Mouse (Mus musculus): Measurements from ENCODE around the gene Slco2a1. TPM values are rescaled to one million over a fixed set of nuclear protein-coding genes. Genes with fewer than 3 reads are reported as not detected.

Slco2a1 gene
- polyA plus RNA-seq, 1 experiment, result 2.4 TPM

GRCm38 (mm10) chr9:103056164-103056563 lies 67.7 kb downstream of the Slco2a1 start:
- peaks cover 2% of the 10 kb centered on the region; the same call in 1 of the 2 replicates for H3K4me1 ChIP-seq (ENCODE audit: control insufficient read depth, insufficient read depth, low read length)
- TF ChIP-seq POLR2A (IDR thresholded peaks at IDR 0.05; ENCODE audit: control insufficient read depth, low read depth, low read length) (no peak), CTCF (IDR thresholded peaks at IDR 0.05; ENCODE audit: control insufficient read depth, insufficient read depth, insufficient replicate concordance, low read depth, low read length) (no peak)
- H3K27me3 ChIP-seq (ENCODE audit: control insufficient read depth, insufficient read depth, low read length), result no peaks in the 10 kb centered on the region
- no peak overlapping the region for H3K4me3 ChIP-seq (ENCODE audit: control insufficient read depth, low read depth, low read length)
- no peaks in the 10 kb centered on the region for H3K36me3 ChIP-seq (ENCODE audit: control insufficient read depth, insufficient read depth, low read length)
- no peak overlapping the region for H3K27ac ChIP-seq (ENCODE audit: control insufficient read depth, insufficient read depth, low read depth, low read length)

DNA sequence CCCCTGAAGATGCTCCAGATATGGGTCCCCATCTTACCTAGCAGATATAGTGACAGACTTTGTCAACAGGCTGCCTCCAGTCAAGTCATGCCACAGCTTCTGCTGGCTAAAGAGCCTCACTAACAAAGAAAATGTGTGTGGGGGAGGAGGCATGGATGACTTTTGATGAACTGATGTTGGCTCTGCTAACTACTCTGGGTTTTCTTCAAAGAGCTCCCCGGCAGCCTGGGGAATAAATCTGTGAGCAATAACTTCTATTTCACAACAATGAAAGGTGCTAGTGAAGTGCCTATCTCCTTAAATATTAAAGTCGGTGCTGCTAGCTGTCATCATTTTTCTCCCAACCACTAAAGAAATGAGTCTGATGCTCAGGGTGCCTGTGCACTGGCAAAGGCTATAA lies 72.0 kb downstream of the Slco2a1 start:
- Histone ChIP-seq H3K27me3 (ENCODE audit: control insufficient read depth, insufficient read depth, low read length) (no peaks in the 10 kb centered on the region), H3K4me3 (ENCODE audit: control insufficient read depth, low read depth, low read length) (no peak overlapping the region), H3K27ac (ENCODE audit: control insufficient read depth, insufficient read depth, low read depth, low read length) (no peak overlapping the region), H3K36me3 (ENCODE audit: control insufficient read depth, insufficient read depth, low read length) (no peaks in the 10 kb centered on the region), H3K4me1 (ENCODE audit: control insufficient read depth, insufficient read depth, low read length) (no peaks in the 10 kb centered on the region; the same call in 1 of the 2 replicates)
- TF ChIP-seq POLR2A (IDR thresholded peaks at IDR 0.05; ENCODE audit: control insufficient read depth, low read depth, low read length), result no peak
- no peak for TF ChIP-seq CTCF (IDR thresholded peaks at IDR 0.05; ENCODE audit: control insufficient read depth, insufficient read depth, insufficient replicate concordance, low read depth, low read length)

DNA sequence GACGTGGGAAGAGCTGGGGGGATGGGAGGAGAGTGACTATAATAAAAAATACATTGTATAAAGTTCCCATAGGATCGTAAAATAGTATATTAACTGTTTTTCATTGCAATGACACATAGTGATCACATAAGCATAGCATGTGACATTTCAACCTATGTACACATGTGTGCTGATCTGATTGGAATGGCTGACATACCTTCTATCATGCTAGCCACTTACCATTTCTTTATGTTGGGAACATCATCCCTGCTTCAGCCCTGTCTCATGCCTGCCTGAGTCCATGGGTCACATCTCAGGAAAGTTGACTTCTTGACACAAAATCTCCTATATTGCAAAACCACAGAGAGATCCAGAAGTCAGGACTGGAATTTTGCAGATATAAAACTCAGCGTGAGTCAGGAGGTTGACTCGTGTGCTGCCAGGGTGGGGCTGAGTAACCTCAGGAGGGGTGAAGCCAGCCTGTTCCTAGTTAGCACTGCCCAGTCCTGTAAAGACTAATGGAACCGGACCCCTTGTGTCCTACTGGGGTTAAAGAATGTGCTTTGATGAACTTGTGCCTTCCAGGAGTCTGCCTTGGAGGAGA lies 73.0 kb downstream of the Slco2a1 start:
- no peaks in the 10 kb centered on the region for H3K27me3 ChIP-seq (ENCODE audit: control insufficient read depth, insufficient read depth, low read length)
- H3K4me1 ChIP-seq (ENCODE audit: control insufficient read depth, insufficient read depth, low read length), result no peaks in the 10 kb centered on the region; the same call in 1 of the 2 replicates
- TF ChIP-seq CTCF (IDR thresholded peaks at IDR 0.05; ENCODE audit: control insufficient read depth, insufficient read depth, insufficient replicate concordance, low read depth, low read length), result no peak
- TF ChIP-seq POLR2A (IDR thresholded peaks at IDR 0.05; ENCODE audit: control insufficient read depth, low read depth, low read length), result no peak
- no peak overlapping the region for H3K27ac ChIP-seq (ENCODE audit: control insufficient read depth, insufficient read depth, low read depth, low read length)
- no peaks in the 10 kb centered on the region for H3K36me3 ChIP-seq (ENCODE audit: control insufficient read depth, insufficient read depth, low read length)
- H3K4me3 ChIP-seq (ENCODE audit: control insufficient read depth, low read depth, low read length), result no peak overlapping the region

- H3K27me3 ChIP-seq (ENCODE audit: control insufficient read depth, insufficient read depth, low read length), result no peaks in the 10 kb centered on the region
- H3K4me3 ChIP-seq (ENCODE audit: control insufficient read depth, low read depth, low read length), result no peak overlapping the region
- no peaks in the 10 kb centered on the region; the same call in 1 of the 2 replicates for H3K4me1 ChIP-seq (ENCODE audit: control insufficient read depth, insufficient read depth, low read length)
- H3K27ac ChIP-seq (ENCODE audit: control insufficient read depth, insufficient read depth, low read depth, low read length), result no peak overlapping the region
- TF ChIP-seq POLR2A (IDR thresholded peaks at IDR 0.05; ENCODE audit: control insufficient read depth, low read depth, low read length), result no peak
- no peak for TF ChIP-seq CTCF (IDR thresholded peaks at IDR 0.05; ENCODE audit: control insufficient read depth, insufficient read depth, insufficient replicate concordance, low read depth, low read length)
- no peaks in the 10 kb centered on the region for H3K36me3 ChIP-seq (ENCODE audit: control insufficient read depth, insufficient read depth, low read length)
These were observed 75.1 kb downstream of the Slco2a1 start for GRCm38 (mm10) chr9:103063591-103063990.

DNA sequence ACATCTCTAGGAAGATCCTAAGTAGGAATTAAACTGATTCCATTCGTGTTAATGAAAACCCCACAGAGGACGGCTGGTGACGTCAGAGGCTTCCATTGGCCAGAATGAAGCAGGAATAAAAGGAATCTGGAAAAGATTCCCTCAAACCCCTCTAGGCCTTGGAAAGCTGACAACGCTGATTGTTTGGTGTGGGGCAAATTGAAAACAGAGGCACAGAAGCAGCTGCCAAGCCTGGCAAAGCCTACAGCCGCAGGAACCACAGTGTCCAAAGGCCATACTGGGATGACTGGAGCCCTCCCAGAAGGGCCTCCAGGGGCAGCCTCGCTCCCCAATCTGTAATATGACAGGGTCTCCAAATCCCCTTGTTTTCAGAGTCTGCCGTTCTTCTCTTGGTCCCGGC lies 78.3 kb downstream of the Slco2a1 start:
- TF ChIP-seq CTCF (IDR thresholded peaks at IDR 0.05; ENCODE audit: control insufficient read depth, insufficient read depth, insufficient replicate concordance, low read depth, low read length) (no peak), POLR2A (IDR thresholded peaks at IDR 0.05; ENCODE audit: control insufficient read depth, low read depth, low read length) (no peak)
- H3K4me3 ChIP-seq (ENCODE audit: control insufficient read depth, low read depth, low read length), result no peak overlapping the region
- no peaks in the 10 kb centered on the region for H3K36me3 ChIP-seq (ENCODE audit: control insufficient read depth, insufficient read depth, low read length)
- H3K4me1 ChIP-seq (ENCODE audit: control insufficient read depth, insufficient read depth, low read length), result no peaks in the 10 kb centered on the region
- no peaks in the 10 kb centered on the region for H3K27me3 ChIP-seq (ENCODE audit: control insufficient read depth, insufficient read depth, low read length)
- no peak overlapping the region for H3K27ac ChIP-seq (ENCODE audit: control insufficient read depth, insufficient read depth, low read depth, low read length)

DNA sequence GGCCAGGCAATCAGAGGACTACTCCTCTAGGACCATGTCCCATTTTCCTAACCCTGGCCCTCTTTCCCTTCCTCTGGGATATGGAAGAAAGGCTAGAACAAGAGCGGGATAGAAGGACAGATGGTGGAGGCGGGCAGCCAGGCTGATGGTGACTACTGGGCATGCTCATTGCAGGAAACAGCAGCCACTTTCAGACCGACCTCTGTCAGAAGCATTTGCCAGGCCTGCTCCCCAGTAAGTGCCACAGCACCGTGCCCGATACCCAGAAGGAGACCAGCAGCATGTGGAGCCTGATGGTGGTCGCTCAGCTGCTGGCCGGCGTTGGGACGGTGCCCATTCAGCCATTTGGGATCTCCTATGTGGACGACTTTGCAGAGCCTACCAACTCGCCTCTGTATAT lies 79.1 kb downstream of the Slco2a1 start:
- no peak overlapping the region for H3K27ac ChIP-seq (ENCODE audit: control insufficient read depth, insufficient read depth, low read depth, low read length)
- TF ChIP-seq POLR2A (IDR thresholded peaks at IDR 0.05; ENCODE audit: control insufficient read depth, low read depth, low read length), result no peak
- TF ChIP-seq CTCF (IDR thresholded peaks at IDR 0.05; ENCODE audit: control insufficient read depth, insufficient read depth, insufficient replicate concordance, low read depth, low read length), result no peak
- no peaks in the 10 kb centered on the region for H3K36me3 ChIP-seq (ENCODE audit: control insufficient read depth, insufficient read depth, low read length)

DNA sequence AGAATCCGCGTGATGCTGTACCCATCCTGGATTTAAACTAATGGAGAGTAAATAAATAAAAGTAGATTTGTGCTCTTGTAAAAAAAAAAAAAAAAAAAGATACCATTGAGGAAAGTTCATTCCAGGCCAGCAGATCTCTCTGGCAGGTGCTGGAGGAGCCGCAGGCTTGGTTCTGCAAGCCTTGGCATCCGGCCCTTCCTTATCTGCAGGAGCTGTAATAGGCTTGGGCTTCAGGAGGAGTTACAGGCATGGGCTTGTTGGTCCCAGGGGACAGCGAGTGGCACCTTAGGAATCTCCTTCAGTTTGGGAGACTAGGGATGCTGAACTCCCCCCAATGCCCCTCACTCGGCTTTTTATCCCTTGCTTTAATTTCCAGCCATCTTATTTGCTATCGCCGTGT lies 80.3 kb downstream of the Slco2a1 start:
- H3K4me1 ChIP-seq (ENCODE audit: control insufficient read depth, insufficient read depth, low read length), result no peaks in the 10 kb centered on the region
- no peak overlapping the region for H3K27ac ChIP-seq (ENCODE audit: control insufficient read depth, insufficient read depth, low read depth, low read length)
- H3K36me3 ChIP-seq (ENCODE audit: control insufficient read depth, insufficient read depth, low read length), result no peaks in the 10 kb centered on the region
- no peaks in the 10 kb centered on the region for H3K27me3 ChIP-seq (ENCODE audit: control insufficient read depth, insufficient read depth, low read length)
- no peak for TF ChIP-seq CTCF (IDR thresholded peaks at IDR 0.05; ENCODE audit: control insufficient read depth, insufficient read depth, insufficient replicate concordance, low read depth, low read length)
- no peak for TF ChIP-seq POLR2A (IDR thresholded peaks at IDR 0.05; ENCODE audit: control insufficient read depth, low read depth, low read length)
- H3K4me3 ChIP-seq (ENCODE audit: control insufficient read depth, low read depth, low read length), result no peak overlapping the region

More for the DNA sequence above, 79.1 kb downstream of the Slco2a1 start:
- Histone ChIP-seq H3K4me3 (ENCODE audit: control insufficient read depth, low read depth, low read length) (no peak overlapping the region), H3K27me3 (ENCODE audit: control insufficient read depth, insufficient read depth, low read length) (no peaks in the 10 kb centered on the region), H3K4me1 (ENCODE audit: control insufficient read depth, insufficient read depth, low read length) (no peaks in the 10 kb centered on the region)
